Mouse (Mus musculus): ENCODE data around the gene Lmf2. TPM values are rescaled to one million over a fixed set of nuclear protein-coding genes. Genes with fewer than 3 reads are reported as not detected.

Gene Lmf2
- total and polyA plus RNA-seq, 2 experiments from 2014 or later: 26.9 to 33.3 TPM

GRCm38 (mm10) chr15:89314511-89315189, 40.8 kb downstream of the Lmf2 start:
- Histone ChIP-seq H3K36me3 (replicated peaks; ENCODE audit: control insufficient read depth, insufficient read depth, low read length) (no peaks in the 10 kb centered on the region), H3K9me3 (replicated peaks; ENCODE audit: control insufficient read depth, low read length) (no peaks in the 10 kb centered on the region), H3K4me2 (ENCODE audit: low read depth, low read length) (peak overlapping the region; percentile 93), H3K4me3 (ENCODE audit: low read depth, low read length) (peak overlapping the region; percentile 72), H3K9ac (replicated peaks; ENCODE audit: low read depth, low read length) (peak overlapping the region; percentile 81), H3K4me1 (ENCODE audit: control insufficient read depth, insufficient read depth) (peaks cover 20% of the 10 kb centered on the region), H3K27ac (ENCODE audit: low read depth) (peak overlapping the region; percentile 31), H3K27me3 (ENCODE audit: control insufficient read depth, insufficient read depth, low read length) (no peaks in the 10 kb centered on the region)
- WGBS: under 1% methylated on average over 51 of the region's 58 CpGs
- TF ChIP-seq CTCF (IDR thresholded peaks at IDR 0.05; ENCODE audit: low read depth): no peak
- TF ChIP-seq EP300 (IDR thresholded peaks at IDR 0.05; ENCODE audit: low read depth): no peak
- DNase-seq (ENCODE audit: low spot score) (peak; percentile 17), ATAC-seq (ENCODE audit: insufficient read depth, low read depth) (peak; percentile 16)

DNA sequence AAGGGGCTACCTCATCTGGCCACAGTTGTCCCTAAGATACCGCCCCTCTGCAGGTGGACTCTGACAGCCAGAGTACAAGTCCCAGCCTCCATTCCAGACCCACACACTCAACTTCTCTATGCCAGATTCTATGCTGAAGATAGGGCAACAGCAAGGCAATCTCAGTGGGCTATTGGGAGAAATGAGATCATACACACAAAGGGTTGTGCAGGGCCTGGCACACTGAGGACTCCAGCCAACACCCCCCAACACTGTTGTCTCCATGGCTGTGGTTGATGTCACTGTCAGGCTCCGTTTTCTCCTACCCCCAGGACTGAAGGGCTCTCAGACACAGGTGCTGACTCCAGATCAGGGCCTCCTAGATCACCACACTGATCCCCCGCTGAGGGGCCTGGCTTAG, 41.4 kb downstream of the Lmf2 start:
- no peaks in the 10 kb centered on the region for H3K9me3 ChIP-seq (replicated peaks; ENCODE audit: control insufficient read depth, low read length)
- no peak for TF ChIP-seq CTCF (IDR thresholded peaks at IDR 0.05; ENCODE audit: low read depth)
- no peak for TF ChIP-seq EP300 (IDR thresholded peaks at IDR 0.05; ENCODE audit: low read depth)
- H3K9ac ChIP-seq (replicated peaks; ENCODE audit: low read depth, low read length): peak overlapping the region; percentile 81
- peak overlapping the region; percentile 72 for H3K4me3 ChIP-seq (ENCODE audit: low read depth, low read length)
- no peak for ATAC-seq (ENCODE audit: insufficient read depth, low read depth)
- peak overlapping the region; percentile 93 for H3K4me2 ChIP-seq (ENCODE audit: low read depth, low read length)
- H3K36me3 ChIP-seq (replicated peaks; ENCODE audit: control insufficient read depth, insufficient read depth, low read length): no peaks in the 10 kb centered on the region
- H3K4me1 ChIP-seq (ENCODE audit: control insufficient read depth, insufficient read depth): peaks cover 21% of the 10 kb centered on the region
- DNase-seq (ENCODE audit: low spot score): no peak
- 28% methylated on average over 3 of the region's 3 CpGs for WGBS
- no peak overlapping the region for H3K27ac ChIP-seq (ENCODE audit: low read depth)
- no peaks in the 10 kb centered on the region for H3K27me3 ChIP-seq (ENCODE audit: control insufficient read depth, insufficient read depth, low read length)

DNA sequence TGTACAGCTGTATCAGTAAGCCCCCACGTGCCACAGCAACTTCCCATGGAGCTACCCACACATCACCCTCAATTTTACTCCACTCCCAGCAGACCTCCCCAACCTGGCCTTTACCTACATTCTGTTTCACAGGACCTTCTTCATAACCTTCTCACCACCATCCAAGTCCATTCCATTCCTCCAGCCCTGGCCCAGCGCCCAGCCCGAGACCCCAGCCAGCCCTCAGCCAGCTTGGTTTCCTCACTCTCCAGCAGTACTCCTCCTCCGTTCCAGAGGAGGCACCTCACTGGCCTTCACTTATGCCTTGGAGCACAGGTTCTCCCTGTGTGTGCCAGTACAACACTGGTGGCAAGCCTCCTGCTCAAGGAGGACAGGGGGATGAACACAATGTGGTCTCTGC, 42.1 kb downstream of the Lmf2 start:
- H3K4me2 ChIP-seq (ENCODE audit: low read depth, low read length): peak overlapping the region; percentile 93; the same call in 1 of the 2 replicates
- TF ChIP-seq EP300 (IDR thresholded peaks at IDR 0.05; ENCODE audit: low read depth) (no peak), CTCF (IDR thresholded peaks at IDR 0.05; ENCODE audit: low read depth) (no peak)
- no peak for ATAC-seq (ENCODE audit: insufficient read depth, low read depth)
- peaks cover 27% of the 10 kb centered on the region for H3K4me1 ChIP-seq (ENCODE audit: control insufficient read depth, insufficient read depth)
- 0 out of 2 replicates have a peak overlapping the region, but pooled peaks have one; percentile 8 for H3K9ac ChIP-seq (replicated peaks; ENCODE audit: low read depth, low read length)
- H3K27me3 ChIP-seq (ENCODE audit: control insufficient read depth, insufficient read depth, low read length): no peaks in the 10 kb centered on the region
- DNase-seq (ENCODE audit: low spot score): no peak
- no peak overlapping the region for H3K27ac ChIP-seq (ENCODE audit: low read depth)
- H3K9me3 ChIP-seq (replicated peaks; ENCODE audit: control insufficient read depth, low read length): no peaks in the 10 kb centered on the region
- H3K4me3 ChIP-seq (ENCODE audit: low read depth, low read length): no peak overlapping the region
- no peaks in the 10 kb centered on the region for H3K36me3 ChIP-seq (replicated peaks; ENCODE audit: control insufficient read depth, insufficient read depth, low read length)
- WGBS: 60% methylated on average over 4 of the region's 4 CpGs

DNA sequence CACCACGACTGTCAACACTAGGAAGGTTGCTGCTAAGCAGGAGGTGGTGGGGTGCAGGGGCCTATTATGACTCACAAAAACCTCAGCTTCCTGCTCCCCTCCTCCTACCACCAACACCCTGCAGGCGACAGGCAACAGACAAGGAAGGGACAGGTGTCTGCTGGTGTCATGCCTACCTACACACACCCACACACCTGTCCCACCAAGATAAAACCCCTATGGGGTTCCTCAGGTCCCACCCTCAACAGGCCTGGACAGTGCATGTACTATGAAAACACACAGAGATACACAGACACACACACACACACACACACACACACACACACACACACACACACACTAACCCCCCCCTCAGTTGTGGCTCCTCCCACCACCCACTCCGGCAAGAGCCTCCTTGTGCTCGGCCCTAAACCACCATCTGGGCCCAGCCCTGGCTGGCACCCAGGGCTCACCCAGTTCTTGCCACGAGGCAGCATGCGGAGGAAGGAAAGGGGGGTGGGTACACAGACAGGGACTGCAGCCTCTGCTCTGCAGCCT, 45.4 kb downstream of the Lmf2 start:
- Histone ChIP-seq H3K4me2 (ENCODE audit: low read depth, low read length) (no peak overlapping the region), H3K27me3 (ENCODE audit: control insufficient read depth, insufficient read depth, low read length) (no peaks in the 10 kb centered on the region), H3K4me3 (ENCODE audit: low read depth, low read length) (no peak overlapping the region), H3K36me3 (replicated peaks; ENCODE audit: control insufficient read depth, insufficient read depth, low read length) (peaks cover 17% of the 10 kb centered on the region), H3K9me3 (replicated peaks; ENCODE audit: control insufficient read depth, low read length) (no peaks in the 10 kb centered on the region), H3K27ac (ENCODE audit: low read depth) (peak overlapping the region; percentile 40; the same call in 1 of the 2 replicates), H3K4me1 (ENCODE audit: control insufficient read depth, insufficient read depth) (peaks cover 27% of the 10 kb centered on the region), H3K9ac (replicated peaks; ENCODE audit: low read depth, low read length) (no peak overlapping the region)
- DNase-seq (ENCODE audit: low spot score) (no peak), ATAC-seq (ENCODE audit: insufficient read depth, low read depth) (no peak)
- TF ChIP-seq CTCF (IDR thresholded peaks at IDR 0.05; ENCODE audit: low read depth) (no peak), EP300 (IDR thresholded peaks at IDR 0.05; ENCODE audit: low read depth) (no peak)
- 49% methylated on average over 6 of the region's 6 CpGs for WGBS

GRCm38 (mm10) chr15:89308406-89309139, 46.9 kb downstream of the Lmf2 start:
- H3K36me3 ChIP-seq (replicated peaks; ENCODE audit: control insufficient read depth, insufficient read depth, low read length): peaks cover 32% of the 10 kb centered on the region
- H3K9ac ChIP-seq (replicated peaks; ENCODE audit: low read depth, low read length): no peak overlapping the region
- TF ChIP-seq EP300 (IDR thresholded peaks at IDR 0.05; ENCODE audit: low read depth): no peak
- TF ChIP-seq CTCF (IDR thresholded peaks at IDR 0.05; ENCODE audit: low read depth): no peak
- H3K4me2 ChIP-seq (ENCODE audit: low read depth, low read length): no peak overlapping the region
- H3K4me3 ChIP-seq (ENCODE audit: low read depth, low read length): no peak overlapping the region
- H3K4me1 ChIP-seq (ENCODE audit: control insufficient read depth, insufficient read depth): peaks cover 18% of the 10 kb centered on the region
- ATAC-seq (ENCODE audit: insufficient read depth, low read depth) (no peak), DNase-seq (ENCODE audit: low spot score) (no peak)
- H3K27me3 ChIP-seq (ENCODE audit: control insufficient read depth, insufficient read depth, low read length): no peaks in the 10 kb centered on the region
- H3K9me3 ChIP-seq (replicated peaks; ENCODE audit: control insufficient read depth, low read length): no peaks in the 10 kb centered on the region
- no peak overlapping the region for H3K27ac ChIP-seq (ENCODE audit: low read depth)
- 75% methylated on average over 7 of the region's 7 CpGs for WGBS
